Mouse (Mus musculus) MEL (cell line): ENCODE measurements around the gene Prm3. TPM values are rescaled to one million over a fixed set of nuclear protein-coding genes. Genes with fewer than 3 reads are reported as not detected.

Experiments
- DNase-seq: peaks from one replicate; pipeline ENCODE4 v3.0.0; 2011; ENCODE audit warnings: low read depth, low spot score
- H3K27ac ChIP-seq: 2 replicates; pipeline ENCODE4 v1.5.1; 2012; ENCODE audit warnings: low read depth, mild to moderate bottlenecking, control low read depth, low read length, moderate library complexity; ENCODE audit not compliant: control insufficient read depth
- H3K27me3 ChIP-seq, 2 experiments: fragments of 150-350 bp in 1 of 2; sonication (generic) in 1 of 2; 2 replicates each; pipeline ENCODE4 v1.6.1; 2012; ENCODE audit warnings: low read length in 2 of 2, mild to moderate bottlenecking in 2 of 2, improper control_type of control experiment in 1 of 2, moderate library complexity in 1 of 2; ENCODE audit not compliant: insufficient read depth in 2 of 2, control insufficient read depth in 1 of 2
- H3K36me3 ChIP-seq, 2 experiments: 2 replicates each; pipeline ENCODE4 v1.6.1; 2012 to 2014; ENCODE audit warnings: low read length in 2 of 2, improper control_type of control experiment in 1 of 2, inconsistent platforms in 1 of 2, mild to moderate bottlenecking in 1 of 2; ENCODE audit not compliant: insufficient read depth in 2 of 2, control insufficient read depth in 1 of 2
- H3K4me1 ChIP-seq, 2 experiments: fragments of 150-350 bp in 1 of 2; sonication (generic) in 1 of 2; 2 replicates each; pipeline ENCODE4 v1.6.1; 2012; ENCODE audit warnings: low read length in 2 of 2, improper control_type of control experiment in 1 of 2, mild to moderate bottlenecking in 1 of 2; ENCODE audit not compliant: insufficient read depth in 2 of 2, control insufficient read depth in 1 of 2
- H3K4me3 ChIP-seq, 2 experiments: fragments of 150-350 bp in 1 of 2; sonication (generic) in 1 of 2; 2 replicates each; pipeline ENCODE4 v1.5.1; 2012; ENCODE audit warnings: low read depth in 2 of 2, low read length in 2 of 2, mild to moderate bottlenecking in 2 of 2, moderate library complexity in 2 of 2, control low read depth in 1 of 2, improper control_type of control experiment in 1 of 2; ENCODE audit not compliant: control insufficient read depth in 1 of 2, insufficient read depth in 1 of 2
- H3K79me2 ChIP-seq: 2 replicates; pipeline ENCODE4 v1.6.1; 2012; ENCODE audit warnings: mild to moderate bottlenecking, low read length, moderate library complexity; ENCODE audit not compliant: control insufficient read depth, poor library complexity, insufficient read depth
- H3K9ac ChIP-seq: 2 replicates; pipeline ENCODE4 v1.6.1; 2012; ENCODE audit warnings: low read depth, mild to moderate bottlenecking, control low read depth, low read length, moderate library complexity; ENCODE audit not compliant: control insufficient read depth, poor library complexity, severe bottlenecking
- H3K9me3 ChIP-seq: fragments of 150-350 bp; sonication (generic); replicated peaks from 2 replicates; pipeline ENCODE4 v1.6.1; 2012; ENCODE audit warnings: mild to moderate bottlenecking, low read length, improper control_type of control experiment, moderate library complexity; ENCODE audit not compliant: insufficient read depth
- CHD1 ChIP-seq: IDR thresholded peaks from 2 replicates; pipeline ENCODE4 v1.6.1; 2012; ENCODE audit warnings: low read depth, mild to moderate bottlenecking, inconsistent platforms, low read length, improper control_type of control experiment
- CHD2 ChIP-seq: IDR thresholded peaks from 2 replicates; pipeline ENCODE4 v1.6.1; 2011; ENCODE audit warnings: low read length, improper control_type of control experiment
- CTCF ChIP-seq, 3 experiments: IDR thresholded peaks in 2 of 3; conservative IDR thresholded peaks in 1 of 3; 2 replicates each; pipeline ENCODE4 v1.5.1; 2011 to 2012; ENCODE audit warnings: low read length in 3 of 3, low read depth in 2 of 3, mild to moderate bottlenecking in 2 of 3, improper control_type of control experiment in 1 of 3, inconsistent platforms in 1 of 3, mixed read lengths in 1 of 3, moderate library complexity in 1 of 3; ENCODE audit not compliant: control insufficient read depth in 1 of 3, insufficient read depth in 1 of 3, poor library complexity in 1 of 3, severe bottlenecking in 1 of 3
- E2F4 ChIP-seq: IDR thresholded peaks from 2 replicates; pipeline ENCODE4 v1.6.1; 2011; ENCODE audit warnings: low read depth, low read length, improper control_type of control experiment, borderline replicate concordance
- ELF1 ChIP-seq: IDR thresholded peaks from 2 replicates; pipeline ENCODE4 v1.6.1; 2014; ENCODE audit warnings: low read depth, mild to moderate bottlenecking, inconsistent platforms, low read length, improper control_type of control experiment, moderate library complexity
- EP300 ChIP-seq, 2 experiments: IDR thresholded peaks; 2 replicates each; pipeline ENCODE4 v1.6.1; 2011; ENCODE audit warnings: improper control_type of control experiment in 2 of 2, low read length in 2 of 2, low read depth in 1 of 2, mild to moderate bottlenecking in 1 of 2
- ETS1 ChIP-seq: IDR thresholded peaks from 2 replicates; pipeline ENCODE4 v1.6.1; 2012; ENCODE audit warnings: low read depth, mild to moderate bottlenecking, inconsistent platforms, low read length, improper control_type of control experiment, moderate library complexity
- GABPA ChIP-seq: IDR thresholded peaks from 2 replicates; pipeline ENCODE4 v1.6.1; 2012; ENCODE audit warnings: low read depth, mild to moderate bottlenecking, inconsistent platforms, low read length, improper control_type of control experiment, moderate library complexity
- GATA1 ChIP-seq: IDR thresholded peaks from 2 replicates; pipeline ENCODE4 v1.6.1; 2011; ENCODE audit warnings: low read depth, low read length, improper control_type of control experiment
- MAFK ChIP-seq: IDR thresholded peaks from 2 replicates; pipeline ENCODE4 v1.6.1; 2011; ENCODE audit warnings: low read depth, mild to moderate bottlenecking, low read length, improper control_type of control experiment, borderline replicate concordance
- MAX ChIP-seq: IDR thresholded peaks from 2 replicates; pipeline ENCODE4 v1.6.1; 2011; ENCODE audit warnings: low read length, improper control_type of control experiment
- MEF2A ChIP-seq: IDR thresholded peaks from 2 replicates; pipeline ENCODE4 v1.6.1; 2014; ENCODE audit warnings: low read depth, mild to moderate bottlenecking, inconsistent platforms, low read length, improper control_type of control experiment; ENCODE audit not compliant: poor library complexity, insufficient replicate concordance, severe bottlenecking; ENCODE audit errors: extremely low read depth
- MYB ChIP-seq: IDR thresholded peaks from 2 replicates; pipeline ENCODE4 v1.6.1; 2011; ENCODE audit warnings: mild to moderate bottlenecking, low read depth, low read length, improper control_type of control experiment
- NELFE ChIP-seq: IDR thresholded peaks from 2 replicates; pipeline ENCODE4 v1.6.1; 2011; ENCODE audit warnings: low read depth, low read length, improper control_type of control experiment
- NRF1 ChIP-seq: IDR thresholded peaks from 2 replicates; pipeline ENCODE4 v1.6.1; 2014; ENCODE audit warnings: low read depth, mild to moderate bottlenecking, inconsistent platforms, low read length, improper control_type of control experiment, moderate library complexity; ENCODE audit not compliant: poor library complexity, insufficient read depth, severe bottlenecking
- POLR2A ChIP-seq, 2 experiments: IDR thresholded peaks; 2 replicates each; pipeline ENCODE4 v1.6.1; 2011 to 2012; ENCODE audit warnings: low read length in 2 of 2, mild to moderate bottlenecking in 2 of 2, control low read depth in 1 of 2, improper control_type of control experiment in 1 of 2, low read depth in 1 of 2, moderate library complexity in 1 of 2; ENCODE audit not compliant: control insufficient read depth in 1 of 2, insufficient read depth in 1 of 2, poor library complexity in 1 of 2
- POLR2AphosphoS2 ChIP-seq: IDR thresholded peaks from 2 replicates; pipeline ENCODE4 v1.6.1; 2011; ENCODE audit warnings: low read length, improper control_type of control experiment
- RAD21 ChIP-seq: IDR thresholded peaks from 2 replicates; pipeline ENCODE4 v1.6.1; 2011; ENCODE audit warnings: mild to moderate bottlenecking, low read depth, low read length, improper control_type of control experiment
- RCOR1 ChIP-seq: IDR thresholded peaks from 2 replicates; pipeline ENCODE4 v1.6.1; 2012; ENCODE audit warnings: low read depth, mild to moderate bottlenecking, inconsistent platforms, low read length, improper control_type of control experiment
- SIN3A ChIP-seq: IDR thresholded peaks from 2 replicates; pipeline ENCODE4 v1.6.1; 2012; ENCODE audit warnings: low read length, improper control_type of control experiment, inconsistent platforms
- SMC3 ChIP-seq: IDR thresholded peaks from 2 replicates; pipeline ENCODE4 v1.6.1; 2011; ENCODE audit warnings: low read depth, low read length, improper control_type of control experiment
- TAL1 ChIP-seq: IDR thresholded peaks from 2 replicates; pipeline ENCODE4 v1.6.1; 2012; ENCODE audit warnings: mild to moderate bottlenecking, inconsistent platforms, low read length, moderate library complexity, mixed read lengths
- TBP ChIP-seq: IDR thresholded peaks from 2 replicates; pipeline ENCODE4 v1.8.0; 2011; ENCODE audit warnings: low read depth, low read length, improper control_type of control experiment
- TCF12 ChIP-seq: IDR thresholded peaks from 2 replicates; pipeline ENCODE4 v1.6.1; 2014; ENCODE audit warnings: low read depth, mild to moderate bottlenecking, inconsistent platforms, low read length, improper control_type of control experiment, moderate library complexity
- USF1 ChIP-seq: IDR thresholded peaks from 2 replicates; pipeline ENCODE4 v1.6.1; 2014; ENCODE audit warnings: low read depth, mild to moderate bottlenecking, inconsistent platforms, low read length, improper control_type of control experiment, moderate library complexity
- ZC3H11A ChIP-seq: IDR thresholded peaks from 2 replicates; pipeline ENCODE4 v1.6.1; 2012; ENCODE audit warnings: low read depth, mild to moderate bottlenecking, inconsistent platforms, low read length, improper control_type of control experiment
- ZKSCAN1 ChIP-seq: IDR thresholded peaks from 2 replicates; pipeline ENCODE4 v1.6.1; 2012; ENCODE audit warnings: low read depth, mild to moderate bottlenecking, inconsistent platforms, low read length, improper control_type of control experiment, moderate library complexity
- ZNF384 ChIP-seq: IDR thresholded peaks from 2 replicates; pipeline ENCODE4 v1.6.1; 2012; ENCODE audit warnings: low read depth, mild to moderate bottlenecking, inconsistent platforms, low read length, improper control_type of control experiment
- polyA plus RNA-seq, 2 experiments: library from polyadenylated mRNA; stranded (reverse) in 1 of 2; unstranded in 1 of 2; fragments of >175 nt in 1 of 2; fragments of >200 nt in 1 of 2; gene quantifications; 2 replicates each; pipeline versions ENCODE4 v1.2.1 to v1.2.4; 2012; ENCODE audit warnings: low replicate concordance in 2 of 2, low read depth in 1 of 2; ENCODE audit not compliant: insufficient read length in 2 of 2, insufficient read depth in 1 of 2, missing spikeins in 1 of 2
- total RNA-seq: library from RNA; depleted of rRNA; stranded (reverse); fragments of 300-350 nt; gene quantifications from 2 replicates; pipeline ENCODE4 v1.2.3, GENCODE M21; 2012

The Prm3 gene
- total and polyA plus RNA-seq, 3 experiments = not detected

DNA sequence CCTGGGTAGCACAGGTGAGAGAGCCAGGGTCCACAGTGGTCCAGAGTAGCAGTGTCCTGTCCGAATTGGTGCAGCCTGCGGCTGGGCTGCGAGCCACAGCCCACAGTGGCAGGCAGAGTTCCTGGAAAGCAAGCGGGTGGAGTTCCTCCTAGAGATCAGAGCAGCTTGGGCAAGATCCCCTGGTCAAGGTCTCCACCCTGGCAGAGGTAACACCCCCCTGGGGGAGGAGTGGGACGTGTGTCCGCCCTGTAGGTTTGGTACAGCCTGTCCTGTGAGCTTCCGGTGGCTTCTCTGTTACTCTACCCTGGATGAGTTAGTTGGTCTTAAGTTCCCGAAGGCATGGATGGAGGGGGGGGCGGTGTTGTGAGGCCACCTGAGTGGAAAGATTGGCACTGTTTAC lies 21.9 kb downstream of the Prm3 start:
- no peaks in the 10 kb centered on the region; a peak in 1 of 4 replicates for H3K36me3 ChIP-seq
- no peak for DNase-seq
- H3K79me2 ChIP-seq = no peaks in the 10 kb centered on the region
- no peaks in the 10 kb centered on the region for H3K4me1 ChIP-seq
- H3K9ac ChIP-seq = no peak overlapping the region
- H3K27me3 ChIP-seq = no peaks in the 10 kb centered on the region; a peak in 1 of 4 replicates
- no peak for TF ChIP-seq CTCF (IDR thresholded peaks at IDR 0.05 in 2 of 3, conservative IDR thresholded peaks at IDR 0.05 in 1 of 3; ENCODE audit: control insufficient read depth in 1 of 3, insufficient read depth in 1 of 3, low read depth in 2 of 3, low read length in 3 of 3, poor library complexity in 1 of 3, severe bottlenecking in 1 of 3)
- TF ChIP-seq POLR2AphosphoS2 = no peak
- TF ChIP-seq POLR2A (IDR thresholded peaks at IDR 0.05; ENCODE audit: control insufficient read depth in 1 of 2, insufficient read depth in 1 of 2, low read depth in 1 of 2, low read length in 2 of 2, poor library complexity in 1 of 2) = no peak
- TF ChIP-seq TBP = no peak
- TF ChIP-seq ETS1 = no peak
- TF ChIP-seq SIN3A = no peak
- TF ChIP-seq CHD1 = no peak
- no peak for TF ChIP-seq MEF2A
- no peak for TF ChIP-seq ZNF384
- no peak for TF ChIP-seq CHD2
- no peak for TF ChIP-seq ZKSCAN1
- no peak for TF ChIP-seq GABPA
- no peak for TF ChIP-seq GATA1
- H3K9me3 ChIP-seq = no peaks in the 10 kb centered on the region
- no peak overlapping the region for H3K27ac ChIP-seq
- no peak overlapping the region for H3K4me3 ChIP-seq

DNA sequence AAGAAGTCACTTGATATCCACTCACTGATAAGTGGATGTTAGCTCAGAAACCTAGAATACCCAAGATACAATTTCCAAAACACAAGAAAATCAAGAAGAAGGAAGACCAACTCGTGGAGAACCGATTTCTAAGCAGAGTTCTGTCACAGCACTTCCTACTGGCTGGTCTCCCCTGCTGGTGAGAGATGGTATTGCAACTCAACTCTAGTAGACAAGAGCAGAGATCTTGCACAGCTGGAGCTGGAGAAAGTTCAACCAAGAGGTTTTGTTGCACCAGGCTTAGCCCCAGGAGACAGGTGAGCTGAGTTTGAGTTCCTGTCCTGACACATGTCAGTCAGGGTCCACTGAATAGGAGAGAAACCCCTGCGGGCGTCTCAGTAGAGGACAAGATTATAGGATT lies 23.6 kb downstream of the Prm3 start:
- Histone ChIP-seq H3K27me3 (no peaks in the 10 kb centered on the region; a peak in 1 of 4 replicates), H3K9ac (no peak overlapping the region), H3K36me3 (no peaks in the 10 kb centered on the region; a peak in 1 of 4 replicates), H3K4me3 (no peak overlapping the region), H3K4me1 (no peaks in the 10 kb centered on the region), H3K27ac (no peak overlapping the region), H3K79me2 (no peaks in the 10 kb centered on the region), H3K9me3 (no peaks in the 10 kb centered on the region)
- DNase-seq = peak; percentile 86
- TF ChIP-seq ETS1 = no peak
- no peak for TF ChIP-seq TCF12
- TF ChIP-seq MAFK = no peak
- TF ChIP-seq EP300 (IDR thresholded peaks at IDR 0.05; ENCODE audit: low read depth in 1 of 2, low read length in 2 of 2) = no peak
- TF ChIP-seq E2F4 = no peak
- no peak for TF ChIP-seq MAX
- no peak for TF ChIP-seq NRF1
- TF ChIP-seq ELF1 = peak; percentile 46; the same call in 1 of the 2 replicates
- TF ChIP-seq NELFE = no peak
- no peak for TF ChIP-seq TAL1
- peak; percentile 67 for TF ChIP-seq SMC3
- TF ChIP-seq MYB = no peak
- no peak for TF ChIP-seq RCOR1
- peak; percentile 69 to 92 (median 73) for TF ChIP-seq CTCF (IDR thresholded peaks at IDR 0.05 in 2 of 3, conservative IDR thresholded peaks at IDR 0.05 in 1 of 3; ENCODE audit: control insufficient read depth in 1 of 3, insufficient read depth in 1 of 3, low read depth in 2 of 3, low read length in 3 of 3, poor library complexity in 1 of 3, severe bottlenecking in 1 of 3)
- TF ChIP-seq CHD2 = no peak
- TF ChIP-seq ZC3H11A = peak; percentile 31; the same call in 1 of the 2 replicates
- no peak for TF ChIP-seq GATA1
- TF ChIP-seq RAD21 = peak; percentile 56
- TF ChIP-seq USF1 = no peak
